Mouse (Mus musculus): Measurements from ENCODE around the gene Lamtor5. TPM values are rescaled to one million over a fixed set of nuclear protein-coding genes. Genes with fewer than 3 reads are reported as not detected.
A peak's percentile ranks its signal among the peaks of the same experiment; 100 is the strongest.

Gene Lamtor5
- 10 to 100 TPM; 56.2 to 57.1 TPM for total RNA-seq (2021)
- long read RNA-seq, experiment 1, transcript Lamtor5-201 (4 exons, 881 nt), result major isoform, 41 of 42 reads
- long read RNA-seq, experiment 1, partial matches to known transcripts, result 0 of 42 reads
- long read RNA-seq, experiment 1, other reads (novel, unspliced or antisense), result 1 of 42 reads
- long read RNA-seq, experiment 2, transcript Lamtor5-201 (4 exons, 881 nt), result major isoform, 46 of 53 reads
- long read RNA-seq, experiment 2, partial matches to known transcripts, result 1 of 53 reads
- long read RNA-seq, experiment 2, other reads (novel, unspliced or antisense), result 6 of 53 reads

- peak; percentile 81 to 91 for DNase-seq (ENCODE audit: low spot score in 2 of 2)
Observed at GRCm38 (mm10) chr3:107278479-107279269, at the start of gene Lamtor5. Gene Lamtor5 (plus strand): TSS chr3:107278858.

DNA sequence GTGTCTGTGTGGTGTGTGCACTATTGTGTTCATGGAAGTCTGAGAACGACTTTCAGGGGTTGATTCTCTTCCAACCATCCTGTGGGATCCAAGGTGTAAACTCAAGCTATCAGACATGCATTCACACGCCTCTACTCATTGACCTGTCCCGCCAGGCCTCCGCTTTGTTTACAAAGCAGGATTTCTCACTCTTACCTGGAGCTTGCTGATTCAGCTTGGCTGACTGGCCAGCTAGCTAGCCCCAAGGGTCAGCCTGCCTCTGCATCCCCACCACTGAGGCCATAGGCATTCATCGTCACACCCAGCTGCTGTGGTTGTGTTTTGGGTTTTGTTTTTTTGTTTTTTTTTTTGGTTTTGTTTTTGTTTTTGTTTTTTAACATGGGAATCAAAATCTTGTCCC is 49.4 kb upstream of the Lamtor5 start:
- no peak for DNase-seq (ENCODE audit: low spot score in 2 of 2)

DNA sequence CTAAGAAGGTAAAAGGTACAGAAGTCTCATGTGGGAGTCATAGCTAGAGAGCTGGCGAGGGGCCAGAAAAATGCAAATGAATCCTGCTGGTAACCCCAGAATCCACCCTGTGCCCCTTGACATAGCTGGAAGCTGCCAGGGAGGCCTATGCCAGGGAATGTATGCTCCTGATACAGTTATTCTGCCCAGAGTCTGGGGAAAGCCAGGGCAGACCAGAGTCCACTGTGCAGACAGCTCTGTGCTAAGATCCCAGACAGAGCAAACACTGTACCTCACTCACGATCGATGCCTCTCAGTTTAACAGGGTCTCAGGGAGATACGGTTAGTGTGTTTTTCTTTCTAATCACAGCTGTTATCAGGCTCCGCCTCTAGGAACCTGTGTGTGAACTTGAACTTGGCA is 48.8 kb upstream of the Lamtor5 start:
- DNase-seq (ENCODE audit: low spot score in 2 of 2), result no peak

DNA sequence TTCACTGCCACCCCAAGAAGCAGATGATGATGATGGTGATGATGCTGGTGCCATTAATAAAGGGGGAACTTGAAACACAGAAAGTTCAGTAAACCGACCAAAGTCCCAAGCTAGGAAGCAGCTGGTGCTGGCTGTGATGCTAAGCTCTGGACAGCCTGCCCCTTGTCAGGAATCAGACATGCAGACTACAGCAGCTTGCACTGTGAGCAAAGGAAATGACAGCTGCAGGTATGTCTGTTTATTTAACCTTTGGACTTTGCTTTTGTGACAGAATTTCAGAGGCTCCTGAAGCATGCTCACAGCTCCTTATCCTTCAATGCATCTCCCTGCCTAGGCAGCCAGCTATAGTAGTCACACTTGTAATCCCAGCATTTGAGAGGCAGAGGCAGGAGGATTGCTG is 48.1 kb upstream of the Lamtor5 start, which contains the start of gene A630076J17Rik:
TSS of gene A630076J17Rik (plus strand) at position 88 of the 400 bp plus-strand sequence.
- DNase-seq (ENCODE audit: low spot score in 2 of 2), result no peak

DNA sequence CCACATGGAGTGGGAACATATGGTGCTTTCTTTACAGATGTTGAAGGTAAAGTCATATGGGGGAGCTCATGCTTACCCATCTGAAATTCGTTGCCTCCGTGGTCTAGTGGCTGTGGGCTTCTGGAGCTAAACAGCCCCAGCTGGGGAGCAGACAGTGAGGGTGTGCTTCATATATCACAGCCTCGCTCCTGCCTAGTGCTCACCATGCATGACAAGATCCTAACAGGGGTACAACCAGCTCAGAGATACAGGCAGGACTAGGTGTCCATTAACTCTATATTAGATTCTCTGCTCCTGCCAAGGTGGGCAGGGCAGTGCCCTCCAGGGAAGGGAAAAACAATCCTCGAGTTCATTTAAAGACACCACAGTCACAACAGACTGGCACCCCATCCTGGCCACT is 47.5 kb upstream of the Lamtor5 start:
- no peak for DNase-seq (ENCODE audit: low spot score in 2 of 2)

GRCm38 (mm10) chr3:107233351-107233813 is 45.3 kb upstream of the Lamtor5 start:
- peak; percentile 64 to 75 for DNase-seq (ENCODE audit: low spot score in 2 of 2)

- DNase-seq (ENCODE audit: low spot score in 2 of 2), result no peak
Observed at GRCm38 (mm10) chr3:107233945-107234344, 44.7 kb upstream of the Lamtor5 start.

DNA sequence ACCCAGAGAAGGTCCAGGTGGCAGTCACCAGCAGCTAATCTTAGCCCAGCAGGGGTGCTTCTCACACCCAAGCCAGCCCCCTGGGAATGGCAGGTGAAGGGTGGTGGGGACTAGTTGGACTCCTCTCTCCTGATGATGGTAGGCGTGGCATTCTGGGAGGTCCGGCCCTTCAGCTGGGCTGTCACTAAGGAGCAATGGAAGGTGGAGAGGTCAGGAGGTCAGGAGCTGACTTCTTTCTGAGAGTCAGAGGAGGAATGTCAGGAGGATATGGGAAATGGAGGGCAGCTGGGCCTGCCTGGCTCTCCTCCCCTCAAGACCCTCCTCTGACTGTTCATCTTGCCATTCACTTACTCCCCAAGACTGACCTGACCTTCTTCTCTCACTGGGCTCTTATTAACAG is 40.6 kb upstream of the Lamtor5 start:
- DNase-seq (ENCODE audit: low spot score in 2 of 2), result no peak

DNA sequence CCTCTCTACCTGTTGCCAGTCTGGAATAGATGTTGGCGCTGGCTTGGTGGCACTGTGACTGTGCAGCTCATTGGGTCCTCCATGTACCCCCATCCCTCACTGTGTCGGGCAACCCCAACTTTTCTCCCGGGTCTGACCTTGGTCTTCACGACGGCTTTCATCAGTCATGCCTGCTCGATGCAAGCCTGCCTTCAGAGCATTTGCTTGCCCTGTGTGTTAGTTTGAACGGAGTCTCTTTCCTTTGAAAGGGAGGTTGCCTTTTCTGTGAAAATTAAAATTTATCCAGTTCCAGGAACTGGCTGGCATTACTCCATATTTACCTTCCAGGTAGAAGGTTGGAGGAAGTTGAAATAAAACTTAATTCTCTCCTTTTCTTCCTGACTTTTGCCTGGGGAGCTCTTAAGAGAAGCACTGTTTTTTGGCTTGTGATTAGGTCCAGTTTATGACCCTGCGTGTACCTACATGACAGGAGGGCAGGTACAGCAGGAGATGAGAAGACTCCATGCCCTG is 40.1 kb upstream of the Lamtor5 start:
- DNase-seq (ENCODE audit: low spot score in 2 of 2), result no peak

DNA sequence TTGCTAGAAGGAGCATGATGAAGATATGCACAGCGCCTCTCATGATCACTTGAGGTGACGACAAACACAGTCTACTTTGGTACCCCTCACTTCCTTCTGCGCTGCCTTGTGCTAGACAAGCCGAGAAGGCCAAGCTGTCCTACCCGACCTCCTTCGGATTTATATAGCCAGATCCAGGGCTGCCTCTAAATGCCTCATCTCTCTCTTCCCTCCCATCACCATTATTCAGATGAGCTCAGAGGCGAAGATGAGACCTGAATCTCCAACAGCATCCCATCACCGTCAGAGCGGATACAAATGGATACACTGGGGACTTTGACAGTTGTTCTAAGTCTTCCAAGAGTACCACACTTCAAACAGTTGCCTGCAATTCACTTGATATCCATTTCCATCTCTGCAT is 39.1 kb upstream of the Lamtor5 start, which contains the start of gene Prok1:
TSS of gene Prok1 (minus strand) at position 101 of the 400 bp plus-strand sequence.
- DNase-seq (ENCODE audit: low spot score in 2 of 2), result no peak

DNA sequence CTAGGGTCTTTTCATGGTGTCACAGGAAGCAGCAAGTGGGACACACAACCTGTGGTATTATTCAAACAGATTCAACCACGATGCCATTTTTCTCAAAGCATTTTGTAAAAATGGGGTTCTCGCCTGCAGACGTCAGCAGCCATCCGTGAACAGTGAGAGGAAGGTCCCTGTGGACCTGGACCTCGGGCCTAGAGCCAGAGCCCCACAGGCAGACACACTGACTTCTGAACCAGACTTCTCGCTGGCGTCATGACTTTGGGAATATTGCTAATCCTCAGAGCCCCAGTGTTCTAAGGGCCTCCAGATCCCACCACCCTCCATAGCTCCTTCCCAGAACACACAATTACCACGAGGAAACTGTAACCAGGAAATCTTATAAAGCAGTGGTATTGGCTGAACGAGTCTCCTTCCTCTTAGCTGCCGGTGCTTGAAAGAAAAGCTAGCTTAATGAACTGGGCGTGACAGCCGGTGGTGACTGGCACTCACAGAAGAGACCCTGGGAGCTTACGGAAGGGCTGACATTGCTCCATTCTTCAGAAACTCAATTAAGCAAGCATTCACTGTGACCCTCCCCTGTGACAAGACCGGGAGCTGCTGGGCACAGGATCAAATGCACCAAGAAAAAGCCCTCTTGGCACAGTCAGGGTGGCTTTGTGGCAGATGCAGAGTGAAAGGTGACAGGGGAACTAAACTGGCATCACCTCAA is 37.1 kb upstream of the Lamtor5 start:
- no peak for DNase-seq (ENCODE audit: low spot score in 2 of 2)

GRCm38 (mm10) chr3:107246876-107247275 is 31.8 kb upstream of the Lamtor5 start:
- DNase-seq (ENCODE audit: low spot score in 2 of 2), result no peak

- no peak for DNase-seq (ENCODE audit: low spot score in 2 of 2)
Observed at GRCm38 (mm10) chr3:107249042-107249441, 29.6 kb upstream of the Lamtor5 start.

DNA sequence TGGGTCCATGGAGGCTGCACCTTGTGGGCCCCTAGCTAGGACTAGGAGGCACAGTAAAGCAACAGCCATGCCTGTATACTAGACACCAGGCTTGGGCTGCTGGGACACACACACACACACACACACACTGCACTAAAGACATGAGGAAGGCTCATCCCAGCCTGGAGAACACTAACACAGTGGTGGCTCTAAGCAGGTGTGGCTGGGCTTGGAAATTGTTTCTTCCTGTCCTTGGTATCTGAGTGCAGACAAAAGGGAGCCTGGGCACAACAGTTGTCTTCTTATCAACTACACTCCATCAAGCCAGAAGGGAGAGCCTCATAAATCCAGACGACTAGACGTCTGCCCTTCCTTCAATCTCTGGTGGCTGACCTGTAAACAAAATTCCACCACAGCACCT is 28.3 kb upstream of the Lamtor5 start:
- no peak for DNase-seq (ENCODE audit: low spot score in 2 of 2)

- no peak for DNase-seq (ENCODE audit: low spot score in 2 of 2)
Observed at GRCm38 (mm10) chr3:107252035-107252434, 26.6 kb upstream of the Lamtor5 start.

- DNase-seq (ENCODE audit: low spot score in 2 of 2), result no peak
Observed at GRCm38 (mm10) chr3:107253925-107254324, 24.7 kb upstream of the Lamtor5 start.

DNA sequence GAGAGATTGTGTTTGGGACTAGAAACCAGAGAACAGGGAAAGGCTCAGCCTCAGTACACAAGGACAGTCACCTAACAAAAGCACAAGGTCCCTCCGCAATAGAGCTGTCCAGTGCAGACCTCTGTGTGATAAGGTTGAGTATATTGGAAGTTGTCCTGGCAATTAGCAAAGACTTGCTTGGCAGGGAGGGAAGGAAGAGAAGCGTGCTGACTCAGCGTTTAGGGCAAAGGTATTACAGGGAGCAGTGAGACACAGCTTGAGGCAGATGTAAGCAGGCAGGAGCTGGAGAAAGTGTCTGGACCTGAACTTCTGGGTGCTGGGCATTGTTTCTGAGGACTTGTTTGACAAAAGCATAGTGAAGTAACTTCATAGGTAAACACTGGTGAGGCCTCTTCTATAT is 22.7 kb upstream of the Lamtor5 start:
- no peak for DNase-seq (ENCODE audit: low spot score in 2 of 2)

GRCm38 (mm10) chr3:107256724-107257123 is 21.9 kb upstream of the Lamtor5 start:
- no peak for DNase-seq (ENCODE audit: low spot score in 2 of 2)

DNA sequence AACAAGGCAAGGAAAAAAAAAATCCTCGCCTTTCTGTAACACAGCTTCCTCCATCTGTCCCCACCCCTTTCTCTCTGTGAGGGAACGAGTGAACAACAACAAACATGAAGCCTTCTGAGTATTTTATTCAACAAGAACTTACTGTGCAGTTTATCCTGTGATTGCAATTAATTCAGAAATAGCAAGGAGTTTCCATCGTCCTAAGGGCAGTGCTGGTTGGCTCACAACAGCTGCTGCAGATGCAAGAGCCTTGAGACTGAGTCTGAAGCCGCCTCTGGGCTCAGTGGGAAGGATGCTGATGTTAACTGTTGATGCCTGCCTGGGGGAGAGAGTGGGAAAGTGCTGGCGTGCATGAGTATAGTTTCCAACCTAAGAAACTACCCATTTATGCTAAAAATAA is 20.7 kb upstream of the Lamtor5 start:
- no peak for DNase-seq (ENCODE audit: low spot score in 2 of 2)

DNA sequence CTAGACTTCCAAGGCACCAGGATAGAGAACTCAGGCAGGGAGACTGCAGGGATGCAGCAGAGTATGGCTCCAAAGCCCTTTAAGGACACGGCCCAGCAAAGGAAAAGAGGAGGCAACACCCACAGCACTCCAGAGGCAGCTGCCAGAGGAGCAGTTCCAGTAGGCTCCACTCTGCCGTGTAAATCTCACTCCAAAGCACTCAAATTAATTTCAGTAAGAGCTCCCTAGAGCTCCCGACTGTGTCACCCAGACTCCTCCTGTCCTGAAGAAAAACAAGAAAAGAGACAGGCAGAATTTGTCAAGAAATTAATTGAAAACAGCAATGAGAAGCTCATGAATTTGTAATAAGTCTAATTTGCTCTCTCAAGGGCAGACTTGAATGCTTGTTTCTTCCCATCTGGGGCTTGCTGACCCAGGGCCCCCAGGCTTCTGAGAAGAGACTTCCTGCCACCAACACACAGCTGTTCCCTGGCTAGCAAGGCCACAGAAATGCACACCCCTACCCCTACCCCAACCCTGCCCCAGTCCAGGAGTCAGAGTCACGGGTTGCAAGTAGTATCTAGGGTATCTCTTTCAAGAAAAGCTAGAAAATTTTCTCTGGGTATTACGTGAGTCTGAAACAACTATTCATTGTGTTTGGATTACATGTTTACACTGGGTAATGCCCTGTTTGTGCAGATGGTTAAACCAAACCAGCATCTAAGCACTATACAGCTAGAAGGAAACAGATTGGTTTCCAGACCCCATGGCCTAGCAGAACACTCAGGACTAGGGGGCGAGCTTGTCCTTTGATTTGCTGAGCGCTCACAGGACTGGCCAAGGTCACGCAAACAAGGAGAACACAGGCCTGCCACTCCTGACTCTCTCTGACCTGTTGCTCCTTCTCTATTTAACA is 17.5 kb upstream of the Lamtor5 start:
- DNase-seq (ENCODE audit: low spot score in 2 of 2), result peak in 1 of 2 experiments; percentile 23

DNA sequence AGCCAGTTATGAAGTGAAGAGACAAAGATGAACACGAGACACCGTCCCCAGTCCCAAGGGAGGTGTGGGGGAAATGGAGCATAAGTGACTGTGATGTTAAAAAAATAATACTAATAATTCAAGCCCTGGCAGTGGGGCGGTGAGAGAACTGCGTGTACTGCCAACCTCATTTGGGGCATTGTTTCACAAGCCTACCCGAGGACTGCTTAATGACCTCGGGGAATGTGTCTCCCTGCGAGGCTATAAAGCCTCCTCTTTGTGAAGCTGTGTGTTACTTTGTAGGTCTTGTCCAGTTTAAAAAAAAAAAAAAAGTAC is 16.9 kb upstream of the Lamtor5 start:
- no peak for DNase-seq (ENCODE audit: low spot score in 2 of 2)

All from gastrocnemius, postnatal 4 days (tissue).